Mouse (Mus musculus) lung, embryonic 15.5 days (tissue): ENCODE data around the gene Pgd. TPM values are rescaled to one million over a fixed set of nuclear protein-coding genes. Genes with fewer than 3 reads are reported as not detected.
"Not testable (repeated sequence)": the region's sequence is repeated elsewhere in the genome, so short reads cannot be mapped to it uniquely, and the experiment has no call there.

Experiments
- ATAC-seq: fragments of 200-750 bp; cut with Nextera tagmentation; 2 replicates; pipeline ENCODE4 v1.8.0; 2017; ENCODE audit warnings: moderate number of reproducible peaks, borderline replicate concordance; ENCODE audit not compliant: low FRiP score, low TSS enrichment; ENCODE audit errors: extremely low read depth
- H3K27ac ChIP-seq: fragments of 300-500 bp; sonication (generic); 2 replicates; pipeline ENCODE4 v1.5.1; 2015; ENCODE audit warnings: moderate library complexity, mild to moderate bottlenecking, inconsistent platforms
- H3K27me3 ChIP-seq: fragments of 300-500 bp; sonication (generic); 2 replicates; pipeline ENCODE4 v1.6.1; 2015; ENCODE audit warnings: inconsistent platforms
- H3K36me3 ChIP-seq: fragments of 300-500 bp; sonication (generic); 2 replicates; pipeline ENCODE4 v1.6.1; 2015; ENCODE audit warnings: inconsistent platforms
- H3K4me1 ChIP-seq: fragments of 300-500 bp; sonication (generic); 2 replicates; pipeline ENCODE4 v1.6.1; 2015; ENCODE audit warnings: inconsistent platforms
- H3K4me2 ChIP-seq: fragments of 300-500 bp; sonication (generic); 2 replicates; pipeline ENCODE4 v1.6.1; 2015; ENCODE audit warnings: inconsistent platforms, mild to moderate bottlenecking, moderate library complexity
- H3K4me3 ChIP-seq: fragments of 300-500 bp; sonication (generic); 2 replicates; pipeline ENCODE4 v1.5.1; 2015; ENCODE audit warnings: mild to moderate bottlenecking, inconsistent platforms
- H3K9ac ChIP-seq: fragments of 300-500 bp; sonication (generic); 2 replicates; pipeline ENCODE4 v1.6.1; 2015; ENCODE audit warnings: inconsistent platforms
- H3K9me3 ChIP-seq: fragments of 300-500 bp; sonication (generic); 2 replicates; pipeline ENCODE4 v1.6.1; 2016; ENCODE audit warnings: inconsistent platforms
- WGBS: fragments of 180-500 bp; shearing (Covaris S2); methylation state at CpG from one replicate; pipeline ENCODE4 v1.1.7; 2015; 5-methylcytosine and 5-hydroxymethylcytosine counted together
- polyA plus RNA-seq: library from polyadenylated mRNA; unstranded; fragments of >200 nt; fragmentation: Nextera tagmentation; extraction: Ambion mirVana; gene quantifications from 2 replicates; pipeline ENCODE4 v1.2.1, GENCODE M21; 2015

Gene Pgd
- polyA plus RNA-seq, 1 experiment from 2014 or later = 117 TPM

- Histone ChIP-seq H3K9ac (no peak overlapping the region), H3K4me3 (no peak overlapping the region), H3K27me3 (no peaks in the 10 kb centered on the region), H3K4me2 (no peak overlapping the region), H3K27ac (no peak overlapping the region), H3K4me1 (peaks cover 13% of the 10 kb centered on the region; the same call in 1 of the 2 replicates), H3K9me3 (no peaks in the 10 kb centered on the region), H3K36me3 (peaks cover 18% of the 10 kb centered on the region)
- ATAC-seq = no peak
- WGBS = 87% methylated on average over 23 of the region's 23 CpGs
Observed at GRCm38 (mm10) chr4:149131021-149131752, 35.4 kb downstream of the Pgd start.

- no peak overlapping the region for H3K4me2 ChIP-seq
- no peaks in the 10 kb centered on the region for H3K9me3 ChIP-seq
- peaks cover 18% of the 10 kb centered on the region for H3K36me3 ChIP-seq
- 62% methylated on average over 18 of the region's 18 CpGs for WGBS
- H3K4me1 ChIP-seq = 0 out of 2 replicates have a peak, but pooled peaks cover 12% of the 10 kb centered on the region
- no peak overlapping the region for H3K27ac ChIP-seq
- no peak for ATAC-seq
- no peak overlapping the region for H3K9ac ChIP-seq
- no peaks in the 10 kb centered on the region for H3K27me3 ChIP-seq
- no peak overlapping the region for H3K4me3 ChIP-seq
Observed at GRCm38 (mm10) chr4:149128467-149128866, 38.1 kb downstream of the Pgd start.

GRCm38 (mm10) chr4:149126663-149127062, 39.9 kb downstream of the Pgd start, which contains the start of gene Cort:
Gene Cort, minus strand, starts transcription at chr4:149126763.
- H3K4me2 ChIP-seq = no peak within 1 kb of the TSS
- H3K4me3 ChIP-seq = no peak within 1 kb of the TSS
- H3K9ac ChIP-seq = no peak within 1 kb of the TSS
- peaks cover 18% of the 10 kb centered on the region for H3K36me3 ChIP-seq
- no peak for ATAC-seq
- WGBS = 78% methylated on average over 11 of the region's 11 CpGs
- H3K27ac ChIP-seq = no peak within 1 kb of the TSS
- no peaks in the 10 kb centered on the region for H3K9me3 ChIP-seq
- 0 out of 2 replicates have a peak, but pooled peaks cover 2% of the 10 kb centered on the region for H3K4me1 ChIP-seq
- H3K27me3 ChIP-seq = no peaks in the 10 kb centered on the region

- Histone ChIP-seq H3K4me3 (no peak overlapping the region), H3K36me3 (peaks cover 14% of the 10 kb centered on the region), H3K9ac (no peak overlapping the region), H3K4me1 (0 out of 2 replicates have a peak, but pooled peaks cover 2% of the 10 kb centered on the region), H3K27me3 (no peaks in the 10 kb centered on the region), H3K9me3 (no peaks in the 10 kb centered on the region), H3K27ac (no peak overlapping the region), H3K4me2 (no peak overlapping the region)
- WGBS = 51% methylated on average over 6 of the region's 6 CpGs
- no peak for ATAC-seq
Observed at GRCm38 (mm10) chr4:149126115-149126509, 40.5 kb downstream of the Pgd start.

- Histone ChIP-seq H3K27me3 (no peaks in the 10 kb centered on the region), H3K27ac (no peak overlapping the region), H3K9me3 (no peaks in the 10 kb centered on the region), H3K4me1 (0 out of 2 replicates have a peak, but pooled peaks cover 2% of the 10 kb centered on the region), H3K36me3 (peaks cover 10% of the 10 kb centered on the region), H3K4me3 (no peak overlapping the region), H3K9ac (no peak overlapping the region), H3K4me2 (no peak overlapping the region)
- no peak for ATAC-seq
- WGBS = 59% methylated on average over 11 of the region's 11 CpGs
Observed at GRCm38 (mm10) chr4:149125341-149126114, 41.0 kb downstream of the Pgd start.

GRCm38 (mm10) chr4:149123432-149123831, 43.1 kb downstream of the Pgd start:
- Histone ChIP-seq H3K9me3 (no peaks in the 10 kb centered on the region), H3K27ac (no peak overlapping the region), H3K9ac (no peak overlapping the region), H3K4me1 (0 out of 2 replicates have a peak, but pooled peaks cover 2% of the 10 kb centered on the region), H3K36me3 (0 out of 2 replicates have a peak, but pooled peaks cover 2% of the 10 kb centered on the region), H3K4me2 (no peak overlapping the region), H3K4me3 (no peak overlapping the region), H3K27me3 (no peaks in the 10 kb centered on the region)
- ATAC-seq = no peak
- 69% methylated on average over 5 of the region's 5 CpGs for WGBS

GRCm38 (mm10) chr4:149119978-149120562, 46.5 kb downstream of the Pgd start:
- ATAC-seq, H3K27me3 ChIP-seq, H3K4me2 ChIP-seq, H3K9me3 ChIP-seq, H3K4me3 ChIP-seq, H3K4me1 ChIP-seq, H3K27ac ChIP-seq, H3K36me3 ChIP-seq, H3K9ac ChIP-seq: not testable (repeated sequence)
- 74% methylated on average over 12 of the region's 12 CpGs for WGBS

GRCm38 (mm10) chr4:149103875-149104561, 62.6 kb downstream of the Pgd start, which contains the start of gene Dffa:
Gene Dffa, plus strand, starts transcription at chr4:149104146.
- Histone ChIP-seq H3K27ac (no peak within 1 kb of the TSS), H3K4me2 (peak within 1 kb of the TSS; percentile 86), H3K4me1 (peaks cover 6% of the 10 kb centered on the region), H3K9ac (peak within 1 kb of the TSS; percentile 80), H3K4me3 (peak within 1 kb of the TSS; percentile 65), H3K27me3 (no peaks in the 10 kb centered on the region), H3K9me3 (no peaks in the 10 kb centered on the region), H3K36me3 (0 out of 2 replicates have a peak, but pooled peaks cover 11% of the 10 kb centered on the region)
- under 1% methylated on average over 35 of the region's 35 CpGs for WGBS
- peak; percentile 86 for ATAC-seq

GRCm38 (mm10) chr4:149101456-149101855, 65.1 kb downstream of the Pgd start:
- no peak overlapping the region for H3K27ac ChIP-seq
- peaks cover 18% of the 10 kb centered on the region for H3K4me1 ChIP-seq
- H3K36me3 ChIP-seq = no peaks in the 10 kb centered on the region
- no peak overlapping the region for H3K9ac ChIP-seq
- ATAC-seq = no peak
- no peak overlapping the region for H3K4me2 ChIP-seq
- WGBS = 82% methylated on average over 3 of the region's 3 CpGs
- no peaks in the 10 kb centered on the region for H3K27me3 ChIP-seq
- H3K9me3 ChIP-seq = no peaks in the 10 kb centered on the region
- H3K4me3 ChIP-seq = no peak overlapping the region

- H3K9ac ChIP-seq, H3K4me2 ChIP-seq, ATAC-seq, H3K9me3 ChIP-seq, H3K27ac ChIP-seq, H3K36me3 ChIP-seq, H3K4me3 ChIP-seq, H3K27me3 ChIP-seq: not testable (repeated sequence)
- WGBS = 84% methylated on average over 12 of the region's 12 CpGs
- peaks cover 18% of the 10 kb centered on the region for H3K4me1 ChIP-seq
Observed at GRCm38 (mm10) chr4:149100449-149100848, 66.1 kb downstream of the Pgd start.
